Mouse (Mus musculus): Measurements from ENCODE around the gene BC147527. TPM values are rescaled to one million over a fixed set of nuclear protein-coding genes. Genes with fewer than 3 reads are reported as not detected.
A peak's percentile ranks its signal among the peaks of the same experiment; 100 is the strongest.
"Not testable (repeated sequence)": the region's sequence is repeated elsewhere in the genome, so short reads cannot be mapped to it uniquely, and the experiment has no call there.

The BC147527 gene
- polyA plus RNA-seq (2015; fragmentation: Nextera tagmentation; extraction: Ambion mirVana) = 0.62 and 0.72 TPM in 2 replicates

- Histone ChIP-seq H3K36me3 (replicated peaks; ENCODE audit: insufficient read depth, low read length) (no peaks in the 10 kb centered on the region), H3K27ac (ENCODE audit: low read depth) (peak within 1 kb of the TSS; percentile 62), H3K9me3 (ENCODE audit: low read length) (no peaks in the 10 kb centered on the region), H3K27me3 (ENCODE audit: insufficient read depth, low read length) (no peaks in the 10 kb centered on the region), H3K9ac (replicated peaks) (no peak within 1 kb of the TSS), H3K4me3 (ENCODE audit: low read depth, low read length) (no peak within 1 kb of the TSS), H3K4me1 (ENCODE audit: insufficient read depth) (no peaks in the 10 kb centered on the region), H3K4me2 (ENCODE audit: low read depth, low read length) (no peak within 1 kb of the TSS)
- ATAC-seq (peak; percentile 61; the same call in 1 of the 2 replicates), DNase-seq (peak; percentile 42)
- WGBS (ENCODE audit: insufficient replicate concordance) = 25% methylated on average over 2 of the region's 2 CpGs
- no peak for TF ChIP-seq CTCF (IDR thresholded peaks at IDR 0.05; ENCODE audit: low read depth)
- TF ChIP-seq EP300 (IDR thresholded peaks at IDR 0.05; ENCODE audit: low read depth) = no peak
Observed at GRCm38 (mm10) chr13:120299991-120300442, at the start of gene BC147527. BC147527 (plus strand) TSS chr13:120300392.

GRCm38 (mm10) chr13:120251208-120251924, 48.8 kb upstream of the BC147527 start:
- WGBS (ENCODE audit: insufficient replicate concordance) = 71% methylated on average over 2 of the region's 3 CpGs
- H3K4me1 ChIP-seq (ENCODE audit: insufficient read depth); ATAC-seq; H3K27ac ChIP-seq (ENCODE audit: low read depth); H3K4me2 ChIP-seq (ENCODE audit: low read depth, low read length); DNase-seq; H3K27me3 ChIP-seq (ENCODE audit: insufficient read depth, low read length); H3K4me3 ChIP-seq (ENCODE audit: low read depth, low read length); H3K36me3 ChIP-seq (replicated peaks; ENCODE audit: insufficient read depth, low read length); H3K9ac ChIP-seq (replicated peaks); H3K9me3 ChIP-seq (ENCODE audit: low read length): not testable (repeated sequence)

GRCm38 (mm10) chr13:120258817-120259658, 41.2 kb upstream of the BC147527 start:
- H3K4me1 ChIP-seq (ENCODE audit: insufficient read depth); H3K27ac ChIP-seq (ENCODE audit: low read depth); DNase-seq; H3K27me3 ChIP-seq (ENCODE audit: insufficient read depth, low read length); H3K9me3 ChIP-seq (ENCODE audit: low read length); H3K4me3 ChIP-seq (ENCODE audit: low read depth, low read length); H3K36me3 ChIP-seq (replicated peaks; ENCODE audit: insufficient read depth, low read length); H3K9ac ChIP-seq (replicated peaks); H3K4me2 ChIP-seq (ENCODE audit: low read depth, low read length): not testable (repeated sequence)
- ATAC-seq = peak; percentile 41; the same call in 1 of the 2 replicates
- 52% methylated on average over 3 of the region's 3 CpGs for WGBS (ENCODE audit: insufficient replicate concordance)

GRCm38 (mm10) chr13:120259718-120260117, 40.5 kb upstream of the BC147527 start:
- H3K9me3 ChIP-seq (ENCODE audit: low read length); H3K4me2 ChIP-seq (ENCODE audit: low read depth, low read length); ATAC-seq; H3K4me3 ChIP-seq (ENCODE audit: low read depth, low read length); H3K4me1 ChIP-seq (ENCODE audit: insufficient read depth); H3K9ac ChIP-seq (replicated peaks); DNase-seq; H3K27me3 ChIP-seq (ENCODE audit: insufficient read depth, low read length); H3K36me3 ChIP-seq (replicated peaks; ENCODE audit: insufficient read depth, low read length): not testable (repeated sequence)
- H3K27ac ChIP-seq (ENCODE audit: low read depth) = peak overlapping the region; percentile 34; the same call in 1 of the 2 replicates
- WGBS (ENCODE audit: insufficient replicate concordance) = 33% methylated on average over 3 of the region's 3 CpGs

GRCm38 (mm10) chr13:120262870-120263269, 37.3 kb upstream of the BC147527 start, which contains the start of gene AF067061:
AF067061 (plus strand) TSS chr13:120263114.
- H3K4me2 ChIP-seq (ENCODE audit: low read depth, low read length); H3K9ac ChIP-seq (replicated peaks); H3K27me3 ChIP-seq (ENCODE audit: insufficient read depth, low read length); H3K27ac ChIP-seq (ENCODE audit: low read depth); H3K9me3 ChIP-seq (ENCODE audit: low read length); H3K4me1 ChIP-seq (ENCODE audit: insufficient read depth); H3K4me3 ChIP-seq (ENCODE audit: low read depth, low read length); H3K36me3 ChIP-seq (replicated peaks; ENCODE audit: insufficient read depth, low read length); ATAC-seq; DNase-seq: not testable (repeated sequence)
- WGBS (ENCODE audit: insufficient replicate concordance) = 85% methylated on average over 2 of the region's 2 CpGs

- H3K4me1 ChIP-seq (ENCODE audit: insufficient read depth); H3K27me3 ChIP-seq (ENCODE audit: insufficient read depth, low read length); H3K4me3 ChIP-seq (ENCODE audit: low read depth, low read length); ATAC-seq; H3K27ac ChIP-seq (ENCODE audit: low read depth); H3K36me3 ChIP-seq (replicated peaks; ENCODE audit: insufficient read depth, low read length); H3K4me2 ChIP-seq (ENCODE audit: low read depth, low read length); DNase-seq; H3K9me3 ChIP-seq (ENCODE audit: low read length); H3K9ac ChIP-seq (replicated peaks): not testable (repeated sequence)
- WGBS (ENCODE audit: insufficient replicate concordance) = 33% methylated on average over 2 of the region's 2 CpGs
- peak; percentile 30 for TF ChIP-seq CTCF (IDR thresholded peaks at IDR 0.05; ENCODE audit: low read depth)
Observed at GRCm38 (mm10) chr13:120277837-120278236, 22.4 kb upstream of the BC147527 start.
